ENCODE assay signal across 9 mouse cellular contexts in the genomic region with DNA sequence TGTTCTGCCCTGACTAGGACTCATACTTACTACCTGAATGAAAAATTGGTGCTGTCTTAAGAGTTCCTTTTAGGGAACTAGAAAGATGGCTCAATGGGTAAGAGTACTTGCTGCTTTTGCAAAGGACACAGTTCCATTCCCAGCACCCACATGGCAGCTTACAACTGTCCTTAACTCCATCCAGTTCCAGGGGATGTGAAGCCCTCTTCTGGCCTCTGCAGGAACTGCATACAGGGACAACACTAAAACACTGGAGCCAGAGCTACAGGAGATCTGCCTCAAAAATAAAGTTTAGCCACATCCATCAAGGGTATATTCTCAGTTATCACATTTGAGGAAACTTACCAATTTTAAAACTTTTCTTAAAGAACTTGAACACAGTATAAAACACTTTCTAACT. TPM values are rescaled to one million over a fixed set of nuclear protein-coding genes. Genes with fewer than 3 reads are reported as not detected.
DNase-seq lines count a peak whose midpoint lies in the region; ATAC-seq lines count a peak whose summit lies in the region.
"Had no signal": no experiment of that assay in that cellular context is flagged by ENCODE, and none has a peak within 500 bp of the region (broad histone marks: within the 10 kb centered on the region; RNA-seq: fewer than 3 reads in every experiment).

No protein-coding gene starts in this region.

- H3K36me3 ChIP-seq in limb, embryonic 15.5 days: peaks cover 44% of the 10 kb centered on the region

- H3K9me3 ChIP-seq in limb, embryonic 15.5 days: no peaks in the 10 kb centered on the region
- H3K9me3 ChIP-seq: heart, embryonic 15.5 days had no signal

- H3K9ac ChIP-seq in limb, embryonic 15.5 days: no peak overlapping the region
- H3K9ac ChIP-seq: heart, embryonic 15.5 days had no signal

- no peaks in the 10 kb centered on the region for H3K27me3 ChIP-seq in limb, embryonic 15.5 days
- H3K27me3 ChIP-seq: heart, embryonic 15.5 days had no signal

- peak; percentile 67 for DNase-seq in adrenal gland, postnatal 14 days
- no peak for DNase-seq in adrenal gland, adult 18-20 months (ENCODE audit: low spot score in 2 of 2)
- DNase-seq in spleen, adult 12 weeks (ENCODE audit: low spot score): peak; percentile 22
- DNase-seq in spleen, postnatal 36 days (ENCODE audit: low spot score in 2 of 2): no peak
- peak; percentile 50 for DNase-seq in thymus, postnatal 14 days
- no peak for DNase-seq in yolk sac, embryonic 10.5 days (ENCODE audit: low spot score)
- DNase-seq in cerebellum, postnatal 25 days: no peak

- peaks cover 29% of the 10 kb centered on the region for H3K4me1 ChIP-seq in limb, embryonic 15.5 days

- H3K4me3 ChIP-seq in limb, embryonic 15.5 days: no peak overlapping the region
- H3K4me3 ChIP-seq: heart, embryonic 15.5 days had no signal

- H3K4me2 ChIP-seq in limb, embryonic 15.5 days: no peak overlapping the region
- H3K4me2 ChIP-seq: heart, embryonic 15.5 days had no signal

- H3K27ac ChIP-seq in limb, embryonic 15.5 days: 0 out of 2 replicates have a peak overlapping the region, but pooled peaks have one; percentile 17

- no peak for ATAC-seq in limb, embryonic 15.5 days (ENCODE audit: insufficient number of reproducible peaks, low FRiP score, low TSS enrichment, low read depth)

RNA-seq across cellular contexts. Expression of a gene that starts 9.0 kb away (rescaled TPM):
- total RNA-seq in adrenal gland, postnatal 14 days (2021): 354 and 382 TPM in 2 replicates
- total RNA-seq in adrenal gland, adult 18-20 months (2021): 100 to 1,000 TPM; 407 to 488 TPM
- polyA plus RNA-seq in limb, embryonic 15.5 days (2015; fragmentation: Nextera tagmentation; extraction: Ambion mirVana): 761 and 780 TPM in 2 replicates

RNA-seq across cellular contexts. Expression of a gene that starts 10.9 kb away (rescaled TPM):
- 27.1 and 29.1 TPM in 2 replicates for total RNA-seq in adrenal gland, postnatal 14 days (2021)
- 10 to 100 TPM; 20.4 to 27.1 TPM for total RNA-seq in adrenal gland, adult 18-20 months (2021)
- polyA plus RNA-seq in limb, embryonic 15.5 days (2015; fragmentation: Nextera tagmentation; extraction: Ambion mirVana): 25.2 and 29.5 TPM in 2 replicates

RNA-seq across cellular contexts. Expression of a gene that starts 16.8 kb away (rescaled TPM):
- 68.3 and 69.2 TPM in 2 replicates for total RNA-seq in adrenal gland, postnatal 14 days (2021)
- 10 to 100 TPM; 50.6 to 58.9 TPM for total RNA-seq in adrenal gland, adult 18-20 months (2021)
- 75.7 and 78.9 TPM in 2 replicates for polyA plus RNA-seq in limb, embryonic 15.5 days (2015; fragmentation: Nextera tagmentation; extraction: Ambion mirVana)

RNA-seq across cellular contexts. Expression of a gene that starts 27.1 kb away (rescaled TPM):
- total RNA-seq in adrenal gland, postnatal 14 days (2021): 69.1 and 71.8 TPM in 2 replicates
- total RNA-seq in adrenal gland, adult 18-20 months (2021): 10 to 100 TPM; 57.3 to 71.5 TPM
- polyA plus RNA-seq in limb, embryonic 15.5 days (2015; fragmentation: Nextera tagmentation; extraction: Ambion mirVana): 122 and 124 TPM in 2 replicates

RNA-seq across cellular contexts. Expression of a gene that starts 36.1 kb away (rescaled TPM):
- total RNA-seq in adrenal gland, postnatal 14 days (2021): 0.30 and 0.56 TPM in 2 replicates
- total RNA-seq in adrenal gland, adult 18-20 months (2021): under 1 TPM; 0.48 to 0.60 TPM
- polyA plus RNA-seq in limb, embryonic 15.5 days (2015; fragmentation: Nextera tagmentation; extraction: Ambion mirVana): 0.32 and 0.58 TPM in 2 replicates

Comparison
In these comparisons a context has a peak if more than half of its experiments do, and no peak if none do; other contexts are left out.
1. DNase-seq: peak in adrenal gland, postnatal 14 days (single experiment), spleen, adult 12 weeks (single experiment) and thymus, postnatal 14 days (single experiment); none in adrenal gland, adult 18-20 months (0 of 2), spleen, postnatal 36 days (0 of 2), yolk sac, embryonic 10.5 days (single experiment) and cerebellum, postnatal 25 days (0 of 2).